Mouse (Mus musculus): ENCODE measurements around the gene Ap3s2. TPM values are rescaled to one million over a fixed set of nuclear protein-coding genes. Genes with fewer than 3 reads are reported as not detected.

Ap3s2 gene
- total RNA-seq, 2 experiments from 2014 or later, result 34.4 to 34.5 TPM

GRCm38 (mm10) chr7:79890436-79891221 is 29.8 kb downstream of the Ap3s2 start:
- no peak for DNase-seq (ENCODE audit: low spot score in 2 of 2)

GRCm38 (mm10) chr7:79888603-79889002 is 31.8 kb downstream of the Ap3s2 start:
- DNase-seq (ENCODE audit: low spot score in 2 of 2), result no peak

GRCm38 (mm10) chr7:79883613-79884334 is 36.7 kb downstream of the Ap3s2 start:
- no peak for DNase-seq (ENCODE audit: low spot score in 2 of 2)

GRCm38 (mm10) chr7:79881901-79882300 is 38.5 kb downstream of the Ap3s2 start:
- DNase-seq (ENCODE audit: low spot score in 2 of 2), result no peak

- no peak for DNase-seq (ENCODE audit: low spot score in 2 of 2)
These were observed 39.5 kb downstream of the Ap3s2 start for GRCm38 (mm10) chr7:79880998-79881397.

- DNase-seq (ENCODE audit: low spot score in 2 of 2), result no peak
These were observed 40.4 kb downstream of the Ap3s2 start for GRCm38 (mm10) chr7:79880033-79880432.

GRCm38 (mm10) chr7:79878455-79879025 is 41.9 kb downstream of the Ap3s2 start:
- no peak for DNase-seq (ENCODE audit: low spot score in 2 of 2)

- DNase-seq (ENCODE audit: low spot score in 2 of 2), result no peak
These were observed 47.0 kb downstream of the Ap3s2 start for GRCm38 (mm10) chr7:79873407-79873806.

- DNase-seq (ENCODE audit: low spot score in 2 of 2), result no peak
These were observed 48.6 kb downstream of the Ap3s2 start for GRCm38 (mm10) chr7:79871797-79872345.

GRCm38 (mm10) chr7:79869072-79869719 is 51.3 kb downstream of the Ap3s2 start:
- DNase-seq (ENCODE audit: low spot score in 2 of 2), result no peak

GRCm38 (mm10) chr7:79868475-79868874 is 52.0 kb downstream of the Ap3s2 start:
- DNase-seq (ENCODE audit: low spot score in 2 of 2), result no peak

- DNase-seq (ENCODE audit: low spot score in 2 of 2), result no peak
These were observed 52.6 kb downstream of the Ap3s2 start for GRCm38 (mm10) chr7:79867861-79868260.

GRCm38 (mm10) chr7:79866294-79867000 is 54.0 kb downstream of the Ap3s2 start:
- no peak for DNase-seq (ENCODE audit: low spot score in 2 of 2)

GRCm38 (mm10) chr7:79861794-79862193 is 58.7 kb downstream of the Ap3s2 start:
- no peak for DNase-seq (ENCODE audit: low spot score in 2 of 2)

- DNase-seq (ENCODE audit: low spot score in 2 of 2), result no peak
These were observed 59.6 kb downstream of the Ap3s2 start, which contains the start of gene Anpep for GRCm38 (mm10) chr7:79860811-79861210. Gene Anpep, minus strand, starts transcription at chr7:79861059.

- DNase-seq (ENCODE audit: low spot score in 2 of 2), result no peak
These were observed 61.4 kb downstream of the Ap3s2 start for GRCm38 (mm10) chr7:79858956-79859630.

- no peak for DNase-seq (ENCODE audit: low spot score in 2 of 2)
These were observed 62.1 kb downstream of the Ap3s2 start for GRCm38 (mm10) chr7:79858202-79858934.

GRCm38 (mm10) chr7:79856305-79856704 is 64.1 kb downstream of the Ap3s2 start:
- DNase-seq (ENCODE audit: low spot score in 2 of 2), result no peak

Data from adrenal gland, postnatal 4 days (tissue).